Mouse (Mus musculus) intestine, embryonic 16.5 days (tissue): ENCODE results near the gene Acot11. TPM values are rescaled to one million over a fixed set of nuclear protein-coding genes. Genes with fewer than 3 reads are reported as not detected.

Experiments
- ATAC-seq: fragments of 200-750 bp; cut with Nextera tagmentation; 2 replicates; pipeline ENCODE4 v1.8.0; 2017; ENCODE audit warnings: moderate TSS enrichment, moderate library complexity
- H3K27ac ChIP-seq: fragments of 300-500 bp; sonication (generic); 2 replicates; pipeline ENCODE4 v1.5.1; 2014; ENCODE audit warnings: mild to moderate bottlenecking, low read length
- H3K27me3 ChIP-seq: fragments of 300-500 bp; sonication (generic); replicated peaks from 2 replicates; pipeline ENCODE4 v1.6.1; 2014; ENCODE audit warnings: low read length, control low read depth, mixed read lengths; ENCODE audit not compliant: control insufficient read depth, insufficient read depth
- H3K36me3 ChIP-seq: fragments of 300-500 bp; sonication (generic); 2 replicates; pipeline ENCODE4 v1.6.1; 2014; ENCODE audit warnings: low read length, control low read depth; ENCODE audit not compliant: control insufficient read depth, insufficient read depth
- H3K4me1 ChIP-seq: fragments of 300-500 bp; sonication (generic); 2 replicates; pipeline ENCODE4 v1.6.1; 2014; ENCODE audit warnings: low read length, control low read depth, mixed read lengths; ENCODE audit not compliant: control insufficient read depth, insufficient read depth
- H3K4me2 ChIP-seq: fragments of 300-500 bp; sonication (generic); 2 replicates; pipeline ENCODE4 v1.6.1; 2014; ENCODE audit warnings: low read depth, low read length, control low read depth
- H3K4me3 ChIP-seq: fragments of 300-500 bp; sonication (generic); 2 replicates; pipeline ENCODE4 v1.5.1; 2014; ENCODE audit warnings: mild to moderate bottlenecking, low read length
- H3K9ac ChIP-seq: fragments of 300-500 bp; sonication (generic); 2 replicates; pipeline ENCODE4 v1.6.1; 2014; ENCODE audit warnings: low read depth, low read length
- H3K9me3 ChIP-seq: fragments of 300-500 bp; sonication (generic); 2 replicates; pipeline ENCODE4 v1.6.1; 2016; ENCODE audit warnings: low read length, control low read depth; ENCODE audit not compliant: control insufficient read depth
- WGBS: fragments of 180-500 bp; shearing (Covaris S2); extraction: QIAGEN DNeasy Blood & Tissue Kit; methylation state at CpG from one replicate; pipeline ENCODE4 v1.1.7; 2014; 5-methylcytosine and 5-hydroxymethylcytosine counted together
- polyA plus RNA-seq: library from polyadenylated mRNA; unstranded; fragments of >200 nt; fragmentation: Nextera tagmentation; extraction: Ambion mirVana; gene quantifications from 2 replicates; pipeline ENCODE4 v1.2.1, GENCODE M21; 2015

Acot11 gene
- polyA plus RNA-seq, result 18.3 and 21.5 TPM in 2 replicates

DNA sequence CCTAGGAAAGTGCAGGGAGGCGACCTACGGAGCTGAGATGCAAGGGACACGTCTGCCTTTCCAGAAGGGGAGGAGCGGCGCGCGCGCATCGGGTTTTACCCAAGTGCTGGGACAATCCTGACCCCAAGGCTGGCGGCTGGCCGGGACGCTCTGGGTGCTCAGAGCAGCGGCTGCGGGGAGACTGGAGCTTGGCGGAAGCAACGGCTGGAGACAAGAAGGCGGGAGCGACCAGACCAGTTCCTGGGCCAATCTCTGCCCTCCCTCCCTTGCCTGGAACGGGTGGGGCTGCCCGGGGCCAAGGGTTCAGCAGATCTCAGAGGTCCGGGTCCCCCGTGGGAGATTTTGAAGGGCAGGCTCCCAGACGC lies at the start of gene Acot11:
Gene Acot11, minus strand, starts transcription at position 89 of the 365 bp plus-strand sequence.
- 5% methylated on average over 23 of the region's 23 CpGs for WGBS
- H3K4me1 ChIP-seq, result peaks cover 9% of the 10 kb centered on the region; the same call in 1 of the 2 replicates
- no peaks in the 10 kb centered on the region for H3K36me3 ChIP-seq
- H3K27ac ChIP-seq, result peak within 1 kb of the TSS; percentile 71
- no peaks in the 10 kb centered on the region for H3K27me3 ChIP-seq
- peak; percentile 78 for ATAC-seq
- H3K9ac ChIP-seq, result peak within 1 kb of the TSS; percentile 60
- H3K4me3 ChIP-seq, result peak within 1 kb of the TSS; percentile 38
- H3K9me3 ChIP-seq, result no peaks in the 10 kb centered on the region
- H3K4me2 ChIP-seq, result peak within 1 kb of the TSS; percentile 49

DNA sequence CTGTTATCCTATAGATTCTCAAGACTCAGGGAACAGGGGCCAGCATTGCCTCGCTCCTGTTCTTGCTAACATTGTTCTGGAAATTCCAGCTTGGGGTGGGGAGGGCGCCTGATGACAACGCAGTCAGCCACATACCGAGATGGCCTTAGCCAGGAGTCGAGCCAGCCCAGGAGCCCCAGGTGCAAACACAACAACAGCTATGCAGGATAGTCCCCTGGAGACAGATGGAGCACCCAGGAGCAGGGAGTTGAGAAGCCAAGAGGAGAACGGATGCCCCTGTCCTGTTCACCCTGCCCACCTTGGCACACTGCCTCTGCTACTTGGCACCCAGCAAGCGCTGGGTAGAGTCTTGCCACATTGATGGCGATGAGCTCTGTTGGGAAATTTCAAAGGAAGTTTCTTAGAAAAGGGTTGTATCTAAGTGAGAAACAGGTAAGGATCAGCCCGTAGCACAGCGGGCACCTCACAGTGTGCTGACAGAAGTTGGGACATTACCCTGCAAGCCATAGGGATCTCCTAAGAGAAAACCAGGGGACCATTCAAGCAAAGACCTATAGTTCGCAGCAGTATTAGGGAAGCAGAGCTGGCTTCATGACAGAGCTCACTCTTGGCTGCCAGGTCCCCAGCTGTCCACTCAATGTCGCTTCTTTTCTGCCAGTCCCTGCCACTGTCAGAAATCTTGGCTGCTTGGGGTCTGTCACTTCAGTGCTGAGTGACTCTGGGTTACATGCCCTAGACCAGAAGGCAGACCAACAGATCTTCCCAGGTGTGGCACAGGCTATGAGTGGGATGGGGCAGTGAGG lies 43.7 kb upstream of the Acot11 start:
- H3K4me2 ChIP-seq, result peak overlapping the region; percentile 50
- no peaks in the 10 kb centered on the region for H3K9me3 ChIP-seq
- no peaks in the 10 kb centered on the region for H3K27me3 ChIP-seq
- no peak overlapping the region for H3K4me3 ChIP-seq
- H3K27ac ChIP-seq, result peak overlapping the region; percentile 81
- H3K9ac ChIP-seq, result peak overlapping the region; percentile 56
- ATAC-seq, result peak; percentile 63
- H3K4me1 ChIP-seq, result peaks cover 23% of the 10 kb centered on the region
- H3K36me3 ChIP-seq, result no peaks in the 10 kb centered on the region
- 48% methylated on average over 12 of the region's 12 CpGs for WGBS

DNA sequence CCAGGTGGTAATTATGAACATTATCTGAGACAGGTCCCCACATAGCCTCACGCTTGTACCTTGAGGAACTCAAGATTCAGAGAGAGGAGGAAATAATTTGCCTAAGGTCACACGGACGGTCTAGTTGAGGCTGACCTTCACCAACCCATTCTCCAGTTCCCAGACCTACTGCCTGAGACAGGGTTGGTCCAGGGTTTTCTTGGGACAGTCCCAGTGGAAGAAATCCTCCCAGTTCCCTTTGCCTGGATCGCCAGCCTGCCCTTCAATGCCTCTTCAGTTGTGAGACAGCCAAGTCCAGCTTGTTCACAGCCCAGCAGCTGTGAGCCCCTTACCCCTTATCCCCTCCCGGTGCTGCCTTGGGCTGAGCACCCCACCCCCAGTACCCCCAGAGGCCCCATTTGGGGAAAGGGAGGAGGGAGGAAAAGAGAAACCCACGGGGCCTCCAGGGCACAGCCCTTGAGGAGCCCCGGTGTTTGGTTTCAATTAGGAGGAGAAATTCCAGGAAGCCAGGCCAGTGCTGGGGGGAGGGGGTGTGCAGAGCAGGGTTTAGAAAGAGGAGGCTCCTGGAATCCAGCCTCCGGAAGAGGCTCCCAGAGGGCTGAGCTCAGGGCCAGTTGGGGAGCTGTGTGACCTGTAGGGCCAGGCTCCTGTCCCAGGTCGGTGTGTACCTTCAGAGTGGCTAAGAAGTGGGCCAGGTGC lies 42.9 kb upstream of the Acot11 start:
- Histone ChIP-seq H3K27me3 (no peaks in the 10 kb centered on the region), H3K27ac (peak overlapping the region; percentile 81), H3K4me3 (0 out of 2 replicates have a peak overlapping the region, but pooled peaks have one; percentile 4), H3K9ac (peak overlapping the region; percentile 56), H3K4me2 (peak overlapping the region; percentile 50), H3K9me3 (no peaks in the 10 kb centered on the region), H3K4me1 (peaks cover 23% of the 10 kb centered on the region), H3K36me3 (no peaks in the 10 kb centered on the region)
- 13% methylated on average over 9 of the region's 9 CpGs for WGBS
- peak; percentile 91 for ATAC-seq

DNA sequence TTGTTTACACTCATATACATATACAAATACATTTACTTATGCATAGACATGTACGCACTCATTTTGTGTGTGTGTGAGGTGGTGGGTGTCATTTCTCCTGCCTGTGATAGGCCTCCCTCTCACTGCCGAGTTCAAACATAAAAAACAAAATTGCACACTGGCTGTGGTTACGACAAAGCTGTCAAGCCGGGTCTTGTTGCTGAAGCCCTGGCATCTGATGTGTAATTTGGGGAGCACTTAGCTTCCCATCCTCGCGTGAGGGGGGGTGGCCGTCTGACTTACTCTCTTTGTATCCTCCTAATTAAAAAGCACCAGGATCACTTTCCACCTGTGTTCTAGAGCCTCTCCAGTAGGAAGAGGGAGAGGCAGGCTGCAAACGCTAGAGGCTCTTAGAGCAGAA lies 37.8 kb upstream of the Acot11 start:
- H3K9ac ChIP-seq, result no peak overlapping the region
- H3K27ac ChIP-seq, result no peak overlapping the region
- H3K36me3 ChIP-seq, result no peaks in the 10 kb centered on the region
- no peaks in the 10 kb centered on the region for H3K9me3 ChIP-seq
- no peak overlapping the region for H3K4me2 ChIP-seq
- ATAC-seq, result no peak
- H3K4me1 ChIP-seq, result peaks cover 36% of the 10 kb centered on the region
- no peaks in the 10 kb centered on the region for H3K27me3 ChIP-seq
- no peak overlapping the region for H3K4me3 ChIP-seq
- WGBS, result 60% methylated on average over 8 of the region's 8 CpGs

DNA sequence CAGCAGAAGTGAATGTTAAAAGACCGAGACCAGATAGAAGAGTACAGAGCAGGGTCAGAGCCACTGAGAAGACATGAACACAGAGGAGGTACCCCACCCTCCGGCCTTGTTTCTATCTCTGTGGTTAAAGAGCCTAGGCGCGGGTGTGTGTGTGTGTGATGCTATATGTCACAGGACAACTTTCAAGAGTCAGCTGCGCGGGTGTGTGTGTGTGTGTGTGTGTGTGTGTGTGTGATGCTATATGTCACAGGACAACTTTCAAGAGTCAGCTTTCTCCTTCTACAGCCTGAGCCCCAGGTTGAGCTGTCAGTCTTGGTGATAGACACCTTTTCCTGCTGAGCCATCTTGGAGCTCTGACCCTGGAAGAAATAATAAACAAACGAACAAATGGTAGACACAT lies 37.1 kb upstream of the Acot11 start:
- Histone ChIP-seq H3K27ac (peak overlapping the region; percentile 94), H3K9ac (peak overlapping the region; percentile 41), H3K4me1 (peaks cover 32% of the 10 kb centered on the region), H3K4me3 (no peak overlapping the region), H3K36me3 (no peaks in the 10 kb centered on the region), H3K27me3 (no peaks in the 10 kb centered on the region), H3K4me2 (no peak overlapping the region), H3K9me3 (no peaks in the 10 kb centered on the region)
- no peak for ATAC-seq
- 45% methylated on average over 7 of the region's 7 CpGs for WGBS

DNA sequence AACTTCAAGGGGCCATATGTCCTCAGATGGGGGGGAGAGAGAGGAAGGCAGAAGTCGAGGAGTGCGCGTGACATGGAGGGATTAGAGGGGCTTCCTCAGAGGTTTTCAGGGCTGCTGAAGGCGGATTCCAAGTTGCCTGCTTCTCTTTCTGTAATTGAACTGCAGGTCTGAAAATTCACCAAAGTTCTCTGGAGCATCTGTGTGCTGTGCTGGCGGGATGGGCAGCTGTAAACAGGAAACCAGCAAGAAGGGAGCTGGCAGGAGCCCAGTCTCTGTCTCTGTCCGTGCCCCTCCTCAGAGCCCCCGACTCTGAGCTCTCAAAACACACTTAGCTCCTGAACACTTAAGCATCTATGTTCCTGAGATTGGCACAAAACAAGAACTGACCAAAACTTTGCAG lies 36.5 kb upstream of the Acot11 start:
- no peak for ATAC-seq
- Histone ChIP-seq H3K4me1 (peaks cover 29% of the 10 kb centered on the region), H3K9me3 (no peaks in the 10 kb centered on the region), H3K27me3 (no peaks in the 10 kb centered on the region), H3K36me3 (no peaks in the 10 kb centered on the region), H3K4me2 (0 out of 2 replicates have a peak overlapping the region, but pooled peaks have one; percentile 88), H3K9ac (peak overlapping the region; percentile 41), H3K27ac (peak overlapping the region; percentile 94), H3K4me3 (no peak overlapping the region)
- 36% methylated on average over 7 of the region's 7 CpGs for WGBS

DNA sequence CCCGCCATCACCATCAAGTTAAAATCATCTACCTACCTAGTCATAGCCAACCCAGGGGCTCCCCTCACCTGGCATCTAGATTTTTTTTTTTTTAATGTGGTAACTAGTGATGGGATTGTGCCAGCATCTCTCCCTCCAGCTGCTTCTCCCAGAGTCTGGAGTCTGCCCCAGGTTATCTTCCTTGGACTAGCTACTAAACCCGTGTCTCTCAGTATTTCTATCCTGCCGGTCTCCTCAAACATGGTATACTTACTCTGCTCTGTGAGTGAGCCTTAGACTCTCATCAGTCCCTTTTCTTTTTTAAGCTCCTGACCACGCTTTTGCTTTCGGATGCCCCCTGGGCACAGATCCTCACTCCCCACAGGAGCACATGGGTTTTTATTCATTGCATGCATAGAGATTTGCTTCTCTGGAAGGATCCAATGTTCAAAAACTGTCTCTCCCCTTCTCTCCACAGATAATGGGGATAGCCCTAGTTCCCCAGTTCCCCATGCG lies 35.9 kb upstream of the Acot11 start:
- Histone ChIP-seq H3K4me3 (peak overlapping the region; percentile 50), H3K27me3 (no peaks in the 10 kb centered on the region), H3K4me2 (peak overlapping the region; percentile 88), H3K9me3 (no peaks in the 10 kb centered on the region), H3K27ac (peak overlapping the region; percentile 94), H3K36me3 (no peaks in the 10 kb centered on the region), H3K9ac (peak overlapping the region; percentile 79), H3K4me1 (peaks cover 29% of the 10 kb centered on the region)
- ATAC-seq, result no peak
- WGBS, result 37% methylated on average over 6 of the region's 6 CpGs

DNA sequence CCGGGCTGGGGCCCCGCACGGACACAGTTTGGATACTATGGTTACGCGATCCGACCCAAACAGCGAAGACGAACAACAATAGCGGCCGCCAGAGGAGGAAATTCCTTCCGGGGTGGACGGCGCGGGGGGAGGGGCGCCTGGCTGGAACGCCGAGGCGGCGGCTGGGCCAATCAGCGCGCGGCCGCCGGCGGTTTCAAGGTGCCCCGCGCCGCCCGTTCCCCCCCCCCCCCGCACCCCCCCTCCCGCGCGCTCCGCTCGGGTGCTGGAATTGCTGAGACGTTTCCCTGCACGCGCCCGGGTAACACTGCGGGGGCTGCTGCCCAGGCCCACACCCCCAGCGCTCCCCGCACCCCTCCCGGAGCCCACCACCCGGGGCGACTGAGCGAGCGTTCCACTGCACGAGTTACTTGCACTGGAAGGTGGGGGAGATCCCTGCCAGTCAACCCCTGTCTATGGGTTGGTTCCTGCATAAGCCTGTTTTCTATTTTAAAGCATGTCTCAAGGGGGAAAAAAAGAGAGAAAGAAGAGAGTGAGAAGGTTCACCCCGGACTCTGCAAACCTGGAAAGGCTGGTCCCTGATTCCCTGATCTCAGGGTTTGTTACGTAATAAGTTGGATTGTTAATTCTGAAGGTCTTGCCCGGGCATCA lies 35.3 kb upstream of the Acot11 start:
- H3K27ac ChIP-seq, result peak overlapping the region; percentile 94
- H3K27me3 ChIP-seq, result no peaks in the 10 kb centered on the region
- H3K9ac ChIP-seq, result peak overlapping the region; percentile 79
- WGBS, result under 1% methylated on average over 25 of the region's 51 CpGs
- H3K4me1 ChIP-seq, result peaks cover 29% of the 10 kb centered on the region
- peak overlapping the region; percentile 50 for H3K4me3 ChIP-seq
- no peaks in the 10 kb centered on the region for H3K36me3 ChIP-seq
- H3K9me3 ChIP-seq, result no peaks in the 10 kb centered on the region
- peak overlapping the region; percentile 88 for H3K4me2 ChIP-seq
- ATAC-seq, result peak; percentile 65

DNA sequence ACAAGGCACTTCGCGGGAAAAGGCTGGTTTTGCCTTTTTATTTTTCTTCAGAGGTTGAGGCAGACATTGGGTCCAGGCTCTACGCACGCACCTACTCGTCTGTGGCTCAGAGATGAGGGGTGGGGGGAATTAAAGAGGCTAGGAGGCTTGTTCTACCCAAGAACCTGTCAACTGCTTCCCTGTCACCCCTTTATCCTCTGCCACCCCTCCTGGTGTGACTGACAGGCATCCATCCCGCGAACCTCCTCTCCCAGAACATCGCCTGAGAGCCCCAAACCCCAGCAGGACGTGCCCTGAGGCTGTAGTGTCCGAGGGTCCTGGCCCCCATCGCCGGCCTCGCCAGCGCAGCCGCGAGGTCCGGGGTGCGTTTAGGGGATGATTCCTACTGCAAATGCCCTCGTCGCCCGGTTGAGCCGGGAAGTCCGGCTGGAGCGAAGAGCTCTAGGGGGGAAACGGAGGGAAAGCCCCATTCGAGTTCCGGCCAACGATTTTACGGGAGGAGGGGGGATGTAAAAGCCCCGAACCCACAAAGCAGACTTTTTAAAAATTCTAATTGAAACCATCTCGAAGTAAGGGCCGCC lies 34.5 kb upstream of the Acot11 start:
- under 1% methylated on average over 32 of the region's 32 CpGs for WGBS
- Histone ChIP-seq H3K9ac (peak overlapping the region; percentile 79), H3K4me3 (peak overlapping the region; percentile 50), H3K27ac (peak overlapping the region; percentile 92), H3K9me3 (no peaks in the 10 kb centered on the region), H3K27me3 (no peaks in the 10 kb centered on the region), H3K4me1 (peaks cover 29% of the 10 kb centered on the region), H3K36me3 (no peaks in the 10 kb centered on the region), H3K4me2 (peak overlapping the region; percentile 88)
- ATAC-seq, result peak; percentile 54
